Mouse (Mus musculus) brain, embryonic 14.5 days (tissue): Measurements from ENCODE around the gene Gm20695. TPM values are rescaled to one million over a fixed set of nuclear protein-coding genes. Genes with fewer than 3 reads are reported as not detected.

Source experiments
- DNase-seq: peaks from one replicate; pipeline ENCODE4 v3.0.0-alpha.2; 2011; ENCODE audit warnings: low read depth
- CTCF ChIP-seq: fragments of 200-500 bp; IDR thresholded peaks from 2 replicates; pipeline ENCODE4 v1.5.1; 2012; ENCODE audit warnings: inconsistent platforms, mild to moderate bottlenecking, moderate library complexity, borderline replicate concordance; ENCODE audit not compliant: insufficient read depth, insufficient read length; ENCODE audit errors: extremely low read depth
- POLR2A ChIP-seq: fragments of 200-500 bp; IDR thresholded peaks from 2 replicates; pipeline ENCODE4 v1.6.1; 2012; ENCODE audit warnings: mild to moderate bottlenecking, inconsistent platforms, borderline replicate concordance; ENCODE audit not compliant: poor library complexity, insufficient read depth, insufficient read length, severe bottlenecking; ENCODE audit errors: extremely low read depth
- polyA plus RNA-seq: library from polyadenylated mRNA; depleted of rRNA; stranded (reverse); fragments of >200 nt; gene quantifications from 2 replicates; pipeline ENCODE4 v1.2.3, GENCODE M21; 2012; rRNA removed

The Gm20695 gene
- polyA plus RNA-seq, 1 experiment = 0.27 TPM

GRCm38 (mm10) chr16:3956369-3956768, 71.9 kb downstream of the Gm20695 start:
- no peak for DNase-seq
- TF ChIP-seq CTCF (no peak), POLR2A (no peak)

DNA sequence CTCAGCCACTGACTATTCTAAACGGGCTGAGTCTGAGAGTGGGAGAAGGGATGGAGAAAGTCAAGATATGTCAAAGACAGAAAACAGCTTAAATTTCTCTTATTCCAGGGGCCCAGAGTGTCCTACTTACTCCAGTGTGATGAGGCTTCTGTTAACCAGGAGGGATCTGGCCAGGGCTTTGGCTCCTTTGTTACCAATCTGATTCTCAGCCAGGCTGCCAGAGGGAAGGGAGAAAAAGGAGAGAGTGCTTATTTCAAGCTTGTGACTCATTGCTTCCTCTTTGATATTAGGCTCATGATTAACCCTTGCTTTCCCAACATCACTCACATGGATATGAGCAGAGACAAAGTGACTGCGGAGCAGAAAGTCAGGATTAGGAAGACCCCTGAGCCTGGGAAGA, 74.8 kb downstream of the Gm20695 start:
- DNase-seq = no peak
- TF ChIP-seq CTCF (no peak), POLR2A (no peak)

DNA sequence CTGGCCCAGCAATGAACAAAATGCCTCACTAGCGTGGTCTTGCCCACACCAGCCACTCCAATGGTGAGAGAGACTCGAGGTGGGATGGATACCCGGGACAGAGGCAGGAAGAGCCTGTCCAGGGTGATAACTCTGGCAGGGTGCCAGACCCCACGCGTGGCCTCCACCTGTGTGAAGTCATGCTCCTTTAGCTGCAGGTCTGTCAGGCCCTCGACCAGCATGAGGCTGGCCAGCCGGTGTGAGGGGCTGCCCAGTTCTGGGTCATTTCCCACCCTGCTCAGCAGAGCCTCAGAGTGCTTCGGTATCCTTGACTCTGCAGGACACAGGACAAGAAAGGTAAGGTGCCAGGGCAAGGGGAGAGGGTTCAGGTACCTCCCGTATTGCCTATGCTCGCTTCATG, 80.5 kb downstream of the Gm20695 start:
- no peak for DNase-seq
- no peak for TF ChIP-seq CTCF
- no peak for TF ChIP-seq POLR2A

GRCm38 (mm10) chr16:3965534-3965933, 81.1 kb downstream of the Gm20695 start:
- no peak for TF ChIP-seq CTCF
- TF ChIP-seq POLR2A = no peak
- no peak for DNase-seq

Other genes starting within 250 kb of the Gm20695 start
- 0.03 TPM in 2 replicates for gene Mefv, start 166.6 kb upstream of the Gm20695 start, polyA plus RNA-seq
- gene Zfp263, start 140.6 kb upstream of the Gm20695 start, polyA plus RNA-seq = 18.3 and 22.5 TPM in 2 replicates
- gene Olfr15, start 53.8 kb upstream of the Gm20695 start, polyA plus RNA-seq = not detected in 2 replicates
- gene Zfp174, start 37.4 kb upstream of the Gm20695 start, polyA plus RNA-seq = 3.6 and 3.8 TPM in 2 replicates
- 72.8 and 84.8 TPM in 2 replicates for gene Naa60, start 12.3 kb upstream of the Gm20695 start, polyA plus RNA-seq
- 12.3 and 17.8 TPM in 2 replicates for gene Zfp597, start 87 bp upstream of the Gm20695 start, polyA plus RNA-seq
- 6.8 and 7.8 TPM in 2 replicates for gene 1700037C18Rik, start 24.0 kb downstream of the Gm20695 start, polyA plus RNA-seq
- 22.5 and 26.0 TPM in 2 replicates for gene Cluap1, start 24.2 kb downstream of the Gm20695 start, polyA plus RNA-seq
- gene Nlrc3, start 92.0 kb downstream of the Gm20695 start, polyA plus RNA-seq = 2.4 and 2.5 TPM in 2 replicates
- 56.4 and 61.7 TPM in 2 replicates for gene Slx4, start 119.1 kb downstream of the Gm20695 start, polyA plus RNA-seq
- 0.03 and 0.07 TPM in 2 replicates for gene Dnase1, start 152.3 kb downstream of the Gm20695 start, polyA plus RNA-seq
- gene Trap1, start 193.2 kb downstream of the Gm20695 start, polyA plus RNA-seq = 55.1 and 65.9 TPM in 2 replicates